Mouse (Mus musculus) C2C12 (cell line): ENCODE measurements around the gene Ppa2.

Source experiments
- CTCF ChIP-seq: IDR thresholded peaks from one replicate; pipeline ENCODE4 v1.5.1; 2011; ENCODE audit not compliant: control insufficient read depth, insufficient read depth, insufficient read length
- MAX ChIP-seq: IDR thresholded peaks from one replicate; pipeline ENCODE4 v1.6.1; 2011; ENCODE audit warnings: mild to moderate bottlenecking, control low read depth
- USF1 ChIP-seq: IDR thresholded peaks from one replicate; pipeline ENCODE4 v1.6.1; 2011; ENCODE audit warnings: low read depth, mild to moderate bottlenecking, control low read depth, moderate library complexity

GRCm38 (mm10) chr3:133379997-133380396 is 70.1 kb downstream of the Ppa2 start:
- TF ChIP-seq CTCF = no peak
- TF ChIP-seq USF1 = no peak
- TF ChIP-seq MAX = no peak
